Mouse (Mus musculus): ENCODE data around the gene Aym1.

Aym1 gene

GRCm38 (mm10) chr5:113369262-113369868, 12.3 kb downstream of the Aym1 start:
- ChIA-PET POLR2A (interaction anchor here in 2 of 4 experiments (0.6 to 2.4 kb wide), 12 partner anchors 10 to 380 kb away, joined by 3 to 8 read pairs (median 4); no protein-coding TSS in a partner anchor), CTCF (interaction anchor here in 2 of 4 experiments (0.6 to 2.9 kb wide), 7 partner anchors 37 to 363 kb away, joined by 3 to 13 read pairs (median 4); partner anchors contain the start of gene 1700069L16Rik (in 2 of the 2))

- CTCF ChIA-PET = interaction anchor here (0.6 to 6.5 kb wide), 24 partner anchors 10 to 579 kb away, joined by 3 to 56 read pairs (median 5); partner anchors contain the start of genes 1700069L16Rik (in 3 of the 4) and Wscd2 (in 1 of the 4)
These were observed 15.4 kb downstream of the Aym1 start for GRCm38 (mm10) chr5:113372449-113372848.

DNA sequence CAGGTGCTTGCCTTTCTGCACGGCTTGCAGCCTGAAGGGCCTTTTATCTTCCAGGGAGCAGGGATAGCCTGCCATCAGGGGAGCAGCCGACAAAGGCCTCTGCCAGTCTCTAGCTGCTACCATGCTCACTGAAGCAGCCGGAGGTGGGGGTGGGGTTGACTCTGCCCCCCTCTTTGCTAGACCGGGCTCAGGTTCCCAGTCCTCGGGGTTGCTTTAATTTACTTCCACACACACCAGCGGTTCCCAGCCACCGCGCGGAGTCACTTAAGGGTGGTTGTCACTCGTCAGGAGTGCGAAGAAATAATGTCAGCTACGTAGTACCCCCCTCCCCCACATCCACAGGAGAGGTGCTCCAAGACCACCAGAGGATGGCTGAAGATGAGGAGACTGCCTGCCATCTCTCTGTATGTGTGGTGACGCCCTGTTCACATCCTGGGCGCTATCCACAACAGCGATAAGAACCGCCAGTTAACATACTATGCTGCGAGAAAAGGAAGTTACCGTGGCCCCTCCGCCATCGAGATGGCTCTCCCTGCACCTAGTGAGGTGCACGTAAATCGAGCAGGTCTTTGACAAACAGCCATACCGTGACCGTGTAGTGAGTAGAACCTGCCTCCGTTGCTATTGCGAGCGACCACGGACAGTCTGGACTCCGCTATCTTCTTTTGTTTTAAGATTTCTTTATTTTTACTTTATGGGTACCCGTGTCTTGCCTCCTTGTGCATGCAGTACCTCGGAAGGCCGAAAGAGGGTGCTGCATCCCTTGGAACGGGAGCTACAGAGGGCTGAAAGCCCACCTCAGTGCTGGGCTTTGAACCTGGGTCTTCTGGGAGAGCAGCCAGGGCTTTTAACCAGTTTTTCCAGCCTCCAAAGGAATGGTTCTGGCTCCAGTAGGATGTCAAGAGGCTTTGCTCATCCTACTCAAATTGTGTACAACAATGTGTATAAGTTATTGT, 16.2 kb downstream of the Aym1 start:
- CTCF ChIA-PET = interaction anchor here (0.5 to 6.5 kb wide), 58 partner anchors 10 to 579 kb away, joined by 3 to 56 read pairs (median 4); partner anchors contain the start of genes 1700069L16Rik (in 3 of the 4), Wscd2 (in 2 of the 4), Iscu (in 1 of the 4) and Tmem211 (in 1 of the 4)
- POLR2A ChIA-PET = interaction anchor here (0.5 to 3.0 kb wide), 27 partner anchors 13 to 400 kb away, joined by 3 to 11 read pairs (median 3); partner anchors contain the start of genes 1700069L16Rik (in 1 of the 4) and Iscu (in 1 of the 4)

More at GRCm38 (mm10) chr5:113372449-113372848, 15.4 kb downstream of the Aym1 start:
- POLR2A ChIA-PET = interaction anchor here (0.7 to 3.0 kb wide), 14 partner anchors 12 to 352 kb away, joined by 3 to 11 read pairs (median 3); partner anchors contain the start of gene 1700069L16Rik (in 1 of the 4)

DNA sequence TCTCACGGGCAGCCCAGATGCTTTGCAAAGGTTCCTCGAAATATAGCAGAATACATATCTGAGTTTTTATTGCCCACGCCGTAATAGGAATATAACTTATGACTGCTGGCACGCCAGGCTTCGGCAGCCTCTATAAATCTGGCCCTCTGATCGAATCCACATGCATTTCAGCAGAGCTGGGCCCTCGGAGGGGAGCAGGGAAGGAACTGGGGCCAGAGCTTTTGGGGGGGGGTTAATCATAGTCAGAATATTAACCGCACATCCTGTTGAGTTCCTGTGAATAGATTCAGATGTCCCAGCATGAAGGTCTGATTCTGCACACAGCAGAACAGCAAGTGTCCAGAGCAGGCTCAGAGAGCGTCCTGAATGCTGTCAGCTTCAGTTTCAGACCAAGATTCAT, 17.2 kb downstream of the Aym1 start:
- ChIA-PET CTCF (interaction anchor here in 2 of 4 experiments (0.6 to 6.5 kb wide), 14 partner anchors 18 to 414 kb away, joined by 3 to 66 read pairs (median 6); partner anchors contain the start of genes 1700069L16Rik (in 2 of the 2) and Tmem211 (in 1 of the 2)), POLR2A (interaction anchor here in 3 of 4 experiments (0.6 to 3.0 kb wide), 5 partner anchors 23 to 358 kb away, joined by 3 to 11 read pairs (median 3); partner anchors contain the start of genes 1700069L16Rik (in 2 of the 3) and Grk3 (in 1 of the 3))

- ChIA-PET CTCF (interaction anchor here (0.5 to 6.5 kb wide), 73 partner anchors 10 to 469 kb away, joined by 3 to 66 read pairs (median 4); partner anchors contain the start of genes 1700069L16Rik (in 4 of the 4), Wscd2 (in 2 of the 4) and Ficd (in 1 of the 4)), POLR2A (interaction anchor here in 3 of 4 experiments (0.5 to 2.1 kb wide), 35 partner anchors 8 to 359 kb away, joined by 3 to 15 read pairs (median 4); partner anchors contain the start of genes 1700069L16Rik (in 2 of the 3) and Tmem211 (in 1 of the 3))
These were observed 18.7 kb downstream of the Aym1 start for GRCm38 (mm10) chr5:113375783-113376182.

DNA sequence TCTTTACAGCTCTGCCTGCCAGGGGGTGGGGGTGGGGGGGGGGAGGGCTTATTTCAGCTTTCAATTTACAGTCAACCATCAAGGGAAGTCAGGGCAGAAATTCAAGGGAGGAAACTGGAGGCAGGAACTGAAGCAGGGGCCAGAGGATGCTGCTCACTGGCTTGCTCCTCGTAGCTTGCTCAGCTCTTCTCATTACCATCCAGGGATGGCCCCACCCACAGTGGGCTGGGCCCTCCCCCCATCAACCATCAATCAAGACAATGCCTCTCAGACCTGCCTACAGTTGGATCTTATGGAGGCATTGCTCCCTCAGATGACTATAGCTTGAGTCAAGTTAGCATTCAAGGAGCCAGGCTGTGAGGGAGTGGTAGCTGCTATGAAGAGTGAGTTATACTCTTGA, 19.2 kb downstream of the Aym1 start:
- POLR2A ChIA-PET = interaction anchor here in 3 of 4 experiments (0.5 to 2.1 kb wide), 34 partner anchors 8 to 661 kb away, joined by 3 to 15 read pairs (median 4); partner anchors contain the start of genes 1700069L16Rik (in 2 of the 3) and Tmem211 (in 1 of the 3)
- CTCF ChIA-PET = interaction anchor here (0.5 to 6.5 kb wide), 73 partner anchors 8 to 468 kb away, joined by 3 to 66 read pairs (median 4); partner anchors contain the start of genes 1700069L16Rik (in 4 of the 4), Wscd2 (in 2 of the 4) and Ficd (in 1 of the 4)

GRCm38 (mm10) chr5:113379416-113379815, 22.3 kb downstream of the Aym1 start:
- POLR2A ChIA-PET = interaction anchor here (0.6 to 1.8 kb wide), 9 partner anchors 10 to 345 kb away, joined by 3 to 7 read pairs (median 3); partner anchors contain the start of genes 1700069L16Rik (in 1 of the 4) and Wscd2 (in 1 of the 4)

GRCm38 (mm10) chr5:113380553-113380952, 23.5 kb downstream of the Aym1 start:
- POLR2A ChIA-PET = interaction anchor here in 2 of 4 experiments (1.1 to 1.8 kb wide), 4 partner anchors 11 to 343 kb away, joined by 4 to 7 read pairs (median 4); partner anchors contain the start of gene 1700069L16Rik (in 1 of the 2)
- CTCF ChIA-PET = interaction anchor here in 3 of 4 experiments (0.6 to 2.3 kb wide), 7 partner anchors 13 to 431 kb away, joined by 3 to 17 read pairs (median 4); no protein-coding TSS in a partner anchor

More at GRCm38 (mm10) chr5:113379416-113379815, 22.3 kb downstream of the Aym1 start:
- CTCF ChIA-PET = interaction anchor here in 2 of 4 experiments (0.8 to 1.3 kb wide), 6 partner anchors 14 to 432 kb away, joined by 3 to 4 read pairs (median 4); partner anchors contain the start of gene 1700069L16Rik (in 2 of the 2)

DNA sequence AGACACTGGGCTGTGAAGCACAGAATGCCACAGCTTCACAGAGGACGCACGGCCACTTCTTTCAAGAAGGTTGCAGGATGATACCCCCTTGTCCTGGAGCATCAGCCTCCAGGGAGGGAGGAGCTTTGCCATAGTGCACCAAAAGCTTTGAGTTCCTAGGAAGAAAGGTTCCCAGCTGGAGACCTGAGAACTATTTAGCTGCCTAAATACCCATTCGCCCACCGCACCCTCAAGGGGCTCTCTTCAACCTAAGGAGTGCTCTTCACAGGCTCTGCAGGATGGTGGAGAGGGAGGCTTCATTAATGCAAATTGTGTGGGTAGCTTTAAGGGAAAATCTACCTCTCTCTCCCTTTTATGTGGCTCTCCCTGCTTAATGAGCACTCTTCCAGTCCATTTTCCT, 25.5 kb downstream of the Aym1 start:
- ChIA-PET CTCF (interaction anchor here in 3 of 4 experiments (0.6 to 2.3 kb wide), 6 partner anchors 9 to 764 kb away, joined by 3 to 10 read pairs (median 4); no protein-coding TSS in a partner anchor), POLR2A (interaction anchor here in 3 of 4 experiments (0.6 to 1.6 kb wide), 7 partner anchors 11 to 476 kb away, joined by 3 to 6 read pairs (median 3); no protein-coding TSS in a partner anchor)

- ChIA-PET CTCF (interaction anchor here (0.6 to 1.8 kb wide), 9 partner anchors 10 to 27 kb away, joined by 3 to 13 read pairs (median 4); no protein-coding TSS in a partner anchor), POLR2A (interaction anchor here in 3 of 4 experiments (0.7 to 1.9 kb wide), 21 partner anchors 11 to 342 kb away, joined by 3 to 8 read pairs (median 4); partner anchors contain the start of genes Ficd (in 1 of the 3) and Tmem211 (in 1 of the 3))
These were observed 36.7 kb downstream of the Aym1 start for GRCm38 (mm10) chr5:113393766-113394165.

DNA sequence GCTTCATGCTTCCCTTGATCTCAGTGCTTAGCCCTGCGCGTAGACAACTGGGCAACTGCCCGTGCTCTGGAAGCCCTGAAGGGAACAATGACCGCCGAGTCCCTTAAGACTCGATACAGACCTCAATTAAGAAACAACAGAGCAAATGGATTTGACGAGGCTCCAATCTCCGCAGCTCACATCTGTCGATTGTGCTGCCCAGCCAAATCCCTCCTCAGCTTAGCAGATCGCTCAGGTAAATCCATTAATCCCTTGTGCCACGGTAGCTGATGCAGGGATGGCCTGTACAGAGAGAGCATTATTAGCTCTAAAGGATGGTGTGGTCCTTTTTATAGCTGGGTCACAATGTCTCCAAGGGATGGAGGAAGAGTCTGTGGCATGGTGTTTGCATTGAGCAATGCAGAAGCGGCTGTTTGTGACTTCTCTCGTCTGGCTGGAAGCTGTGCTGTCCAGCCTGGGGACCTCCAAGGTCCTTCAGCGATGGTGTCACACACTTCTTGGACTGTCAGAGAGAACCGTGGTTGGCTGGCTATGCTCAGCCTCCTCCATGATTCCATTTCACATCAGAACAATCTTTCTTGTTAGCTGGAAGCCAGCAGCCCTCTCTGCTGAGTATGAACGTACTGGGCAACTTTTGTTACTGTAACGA, 39.3 kb downstream of the Aym1 start:
- CTCF ChIA-PET = interaction anchor here in 2 of 4 experiments (0.6 to 1.2 kb wide), 3 partner anchors 21 to 154 kb away, joined by 4 to 6 read pairs (median 4); no protein-coding TSS in a partner anchor

GRCm38 (mm10) chr5:113397443-113398317, 40.6 kb downstream of the Aym1 start:
- CTCF ChIA-PET = interaction anchor here in 2 of 4 experiments (0.6 to 2.0 kb wide), 5 partner anchors 24 to 334 kb away, joined by 3 to 7 read pairs (median 4); partner anchors contain the start of gene 1700069L16Rik (in 1 of the 2)
- POLR2A ChIA-PET = interaction anchor here in 3 of 4 experiments (0.5 to 1.1 kb wide), 4 partner anchors 21 to 115 kb away, joined by 3 to 6 read pairs (median 4); no protein-coding TSS in a partner anchor

More for the DNA sequence above, 39.3 kb downstream of the Aym1 start:
- POLR2A ChIA-PET = interaction anchor here in 3 of 4 experiments (0.5 to 1.1 kb wide), 4 partner anchors 20 to 603 kb away, joined by 3 to 4 read pairs (median 3); no protein-coding TSS in a partner anchor

DNA sequence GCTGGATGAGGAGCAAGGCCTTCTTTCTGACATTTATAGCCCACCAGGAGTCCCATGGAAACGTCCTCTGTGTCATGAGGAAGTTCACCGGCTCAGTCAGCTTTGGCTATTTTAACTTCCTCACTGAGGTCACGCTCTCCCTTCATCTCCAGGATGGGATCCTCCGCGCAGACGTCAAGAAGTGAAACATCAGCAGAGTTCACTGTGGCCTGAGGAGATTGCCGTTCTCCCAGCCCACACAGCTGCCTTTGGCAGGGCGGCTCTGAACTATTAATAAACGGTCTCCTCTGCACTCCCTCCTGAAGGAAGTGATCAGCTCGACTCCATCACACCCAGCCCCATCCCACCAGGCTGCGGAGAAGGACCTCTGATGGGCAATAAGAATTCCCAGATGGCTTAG, 45.6 kb downstream of the Aym1 start:
- POLR2A ChIA-PET = interaction anchor here in 3 of 4 experiments (0.7 to 1.4 kb wide), 7 partner anchors 11 to 322 kb away, joined by 3 to 4 read pairs (median 3); partner anchors contain the start of gene 1700069L16Rik (in 1 of the 3)
- CTCF ChIA-PET = interaction anchor here in 2 of 4 experiments (0.5 to 0.9 kb wide), 4 partner anchors 9 to 1574 kb away, joined by 3 to 6 read pairs (median 3); no protein-coding TSS in a partner anchor

DNA sequence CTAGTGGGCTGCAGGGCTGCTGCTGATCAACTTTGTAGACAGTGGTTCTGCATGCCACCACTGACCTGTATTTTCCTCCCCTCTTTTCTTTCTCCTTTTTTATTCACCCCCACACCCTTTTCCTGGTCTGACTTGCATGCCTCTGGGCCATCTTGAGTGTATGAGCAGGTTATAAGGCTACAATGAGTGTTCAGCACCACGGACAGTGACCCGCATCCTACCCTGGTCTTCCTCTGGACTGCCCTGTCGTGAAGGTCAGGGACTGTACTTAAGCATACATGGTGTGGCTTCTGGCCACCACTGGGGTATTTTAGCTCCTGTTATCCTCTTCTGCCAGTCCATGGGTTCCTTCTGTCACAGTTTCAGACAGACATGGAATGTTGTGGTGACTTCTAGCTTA, 50.3 kb downstream of the Aym1 start:
- ChIA-PET CTCF (interaction anchor here in 1 of 4 experiments (0.7 kb wide), 1 partner anchor 13 kb away, joined by 3 read pairs; no protein-coding TSS in a partner anchor), POLR2A (no interaction called here)

Measured in embryonic stem cell, embryonic (primary cell).